Mouse (Mus musculus) adrenal gland, adult 8-10 months (tissue): Measurements from ENCODE around the gene Zbtb17. TPM values are rescaled to one million over a fixed set of nuclear protein-coding genes. Genes with fewer than 3 reads are reported as not detected.

ENCODE experiments used
- DNase-seq: peaks from one replicate; pipeline ENCODE4 v3.0.0; 2022
- total RNA-seq, 4 experiments: library from RNA; stranded (reverse); gene quantifications; 2 replicates each; pipeline ENCODE4 v1.2.4; 2022

The Zbtb17 gene
- total RNA-seq, 4 experiments from 2014 or later: 14.8 to 25.6 (median 19.5) TPM

GRCm38 (mm10) chr4:141426796-141427745, 17.4 kb upstream of the Zbtb17 start:
- DNase-seq: no peak

GRCm38 (mm10) chr4:141427921-141428320, 16.5 kb upstream of the Zbtb17 start:
- DNase-seq: no peak

- DNase-seq: no peak
Measured at GRCm38 (mm10) chr4:141429381-141429780, 15.1 kb upstream of the Zbtb17 start.

GRCm38 (mm10) chr4:141429847-141430246, 14.6 kb upstream of the Zbtb17 start:
- DNase-seq: no peak

GRCm38 (mm10) chr4:141430997-141431396, 13.5 kb upstream of the Zbtb17 start:
- peak; percentile 57 for DNase-seq

GRCm38 (mm10) chr4:141432666-141433065, 11.8 kb upstream of the Zbtb17 start:
- DNase-seq: no peak

- no peak for DNase-seq
Measured at GRCm38 (mm10) chr4:141433191-141433590, 11.3 kb upstream of the Zbtb17 start.

- DNase-seq: no peak
Measured at GRCm38 (mm10) chr4:141435974-141436373, 8.5 kb upstream of the Zbtb17 start, which contains the start of gene Srarp. TSS of gene Srarp (minus strand) at chr4:141436105.

- DNase-seq: no peak
Measured at GRCm38 (mm10) chr4:141439083-141439803, 5.2 kb upstream of the Zbtb17 start.

GRCm38 (mm10) chr4:141440877-141441276, 3.6 kb upstream of the Zbtb17 start:
- DNase-seq: no peak

- DNase-seq: no peak
Measured at GRCm38 (mm10) chr4:141443641-141444429, 619 bp upstream of the Zbtb17 start.

GRCm38 (mm10) chr4:141445328-141445720, 870 bp downstream of the Zbtb17 start:
- no peak for DNase-seq

- no peak for DNase-seq
Measured at GRCm38 (mm10) chr4:141446211-141446610, 1.8 kb downstream of the Zbtb17 start.

- no peak for DNase-seq
Measured at GRCm38 (mm10) chr4:141451251-141451650, 6.8 kb downstream of the Zbtb17 start.

- peak; percentile 42 for DNase-seq
Measured at GRCm38 (mm10) chr4:141451916-141452450, 7.5 kb downstream of the Zbtb17 start.

- DNase-seq: no peak
Measured at GRCm38 (mm10) chr4:141454581-141455350, 10.3 kb downstream of the Zbtb17 start.

- DNase-seq: no peak
Measured at GRCm38 (mm10) chr4:141455526-141455925, 11.1 kb downstream of the Zbtb17 start.

GRCm38 (mm10) chr4:141456193-141456938, 11.9 kb downstream of the Zbtb17 start:
- DNase-seq: no peak

- no peak for DNase-seq
Measured at GRCm38 (mm10) chr4:141458236-141458635, 13.8 kb downstream of the Zbtb17 start.

GRCm38 (mm10) chr4:141458888-141459287, 14.4 kb downstream of the Zbtb17 start:
- DNase-seq: no peak

- DNase-seq: no peak
Measured at GRCm38 (mm10) chr4:141459766-141460165, 15.3 kb downstream of the Zbtb17 start.
